Mouse (Mus musculus): ENCODE measurements around the gene Igf2r.

GRCm38 (mm10) chr17:12754243-12755007 lies 15.0 kb downstream of the Igf2r start:
- TF ChIP-seq CTCF (IDR thresholded peaks at IDR 0.05; ENCODE audit: low read depth, low read length) (no peak), GATA1 (IDR thresholded peaks at IDR 0.05; ENCODE audit: borderline replicate concordance, low read length) (no peak), TAL1 (conservative IDR thresholded peaks at IDR 0.05; ENCODE audit: low read depth, low read length) (no peak)

All from G1E (cell line).